Mouse (Mus musculus) spleen, adult 10 weeks (tissue): Measurements from ENCODE around the gene Gne. TPM values are rescaled to one million over a fixed set of nuclear protein-coding genes. Genes with fewer than 3 reads are reported as not detected.

Experiments used
- polyA plus RNA-seq: library from polyadenylated mRNA; stranded (reverse); fragments of 350-450 nt; fragmentation: Illumina TruSeq; extraction: RNeasy Lipid Tissue Mini Kit (QIAGEN cat#74804); gene quantifications from one replicate; pipeline ENCODE4 v1.2.3, GENCODE M21; 2015; ENCODE audit warnings: low replicate concordance; ENCODE audit not compliant: insufficient read depth

The Gne gene
- 17.2 TPM for polyA plus RNA-seq

GRCm38 (mm10) chr4:44083945-44084344 lies at the start of gene Gne:
Gene Gne, minus strand, starts transcription at chr4:44084177.

GRCm38 (mm10) chr4:44004126-44004525 lies 79.9 kb downstream of the Gne start, which contains the start of gene Clta:
Gene Clta, plus strand, starts transcription at chr4:44004452.

Other genes starting within 250 kb of the Gne start
- not detected for gene Olfr157, start 244.0 kb downstream of the Gne start, polyA plus RNA-seq
- gene Olfr155, start 232.6 kb downstream of the Gne start, polyA plus RNA-seq = not detected
- 8.0 TPM for gene Reck, start 208.6 kb downstream of the Gne start, polyA plus RNA-seq
- 53.7 TPM for gene Glipr2, start 126.8 kb downstream of the Gne start, polyA plus RNA-seq
- gene Ccin, start 100.7 kb downstream of the Gne start, polyA plus RNA-seq = not detected
- gene Clta, start 79.7 kb downstream of the Gne start, polyA plus RNA-seq = 236 TPM
- gene Rnf38, start 149.6 kb upstream of the Gne start, polyA plus RNA-seq = 93.7 TPM
- gene Melk, start 216.7 kb upstream of the Gne start, polyA plus RNA-seq = 4.1 TPM